Mouse (Mus musculus) liver, embryonic 14.5 days (tissue): ENCODE data around the gene Ace. TPM values are rescaled to one million over a fixed set of nuclear protein-coding genes. Genes with fewer than 3 reads are reported as not detected.

Source experiments
- ATAC-seq: fragments of 200-750 bp; cut with Nextera tagmentation; 2 replicates; pipeline ENCODE4 v1.8.0; 2017; ENCODE audit warnings: moderate number of reproducible peaks, mild to moderate bottlenecking, moderate library complexity; ENCODE audit not compliant: insufficient read depth
- DNase-seq, 3 experiments: peaks; one replicate each; pipeline ENCODE4 v3.0.0-alpha.2; 2012 to 2013; ENCODE audit warnings: low read depth in 3 of 3, low spot score in 3 of 3
- H3K27ac ChIP-seq: fragments of 300-500 bp; sonication (generic); 2 replicates; pipeline ENCODE4 v1.5.1; 2014; ENCODE audit warnings: moderate library complexity, mild to moderate bottlenecking, control low read depth, inconsistent platforms
- H3K27me3 ChIP-seq: fragments of 300-500 bp; sonication (generic); 2 replicates; pipeline ENCODE4 v1.6.1; 2014; ENCODE audit warnings: mild to moderate bottlenecking, low read length, moderate library complexity; ENCODE audit not compliant: control insufficient read depth, insufficient read depth
- H3K36me3 ChIP-seq: fragments of 300-500 bp; sonication (generic); replicated peaks from 2 replicates; pipeline ENCODE4 v1.6.1; 2014; ENCODE audit warnings: low read depth; ENCODE audit not compliant: control insufficient read depth, insufficient read depth
- H3K4me1 ChIP-seq, 2 experiments: fragments of 200-500 bp in 1 of 2; fragments of 300-500 bp in 1 of 2; sonication (generic) in 1 of 2; replicated peaks; 2 replicates each; pipeline ENCODE4 v1.6.1; 2012 to 2014; ENCODE audit warnings: antibody characterized with exemption in 1 of 2, inconsistent platforms in 1 of 2, low read length in 1 of 2; ENCODE audit not compliant: control insufficient read depth in 2 of 2, insufficient read depth in 2 of 2
- H3K4me2 ChIP-seq: fragments of 300-500 bp; sonication (generic); 2 replicates; pipeline ENCODE4 v1.6.1; 2014; ENCODE audit warnings: low read depth, mild to moderate bottlenecking, control low read depth, moderate library complexity
- H3K4me3 ChIP-seq, 2 experiments: fragments of 200-500 bp in 1 of 2; fragments of 300-500 bp in 1 of 2; sonication (generic) in 1 of 2; 2 replicates each; pipeline ENCODE4 v1.5.1; 2012 to 2014; ENCODE audit warnings: low read depth in 2 of 2, low read length in 2 of 2, mild to moderate bottlenecking in 2 of 2, control low read depth in 1 of 2, inconsistent platforms in 1 of 2, moderate library complexity in 1 of 2; ENCODE audit not compliant: insufficient read depth in 1 of 2
- H3K9ac ChIP-seq: fragments of 300-500 bp; sonication (generic); replicated peaks from 2 replicates; pipeline ENCODE4 v1.6.1; 2014; ENCODE audit warnings: mild to moderate bottlenecking, control low read depth, moderate library complexity
- H3K9me3 ChIP-seq: fragments of 300-500 bp; sonication (generic); 2 replicates; pipeline ENCODE4 v1.6.1; 2016; ENCODE audit warnings: low read length, mixed read lengths; ENCODE audit not compliant: control insufficient read depth
- CTCF ChIP-seq: IDR thresholded peaks from 2 replicates; pipeline ENCODE4 v1.5.1; 2016; ENCODE audit warnings: antibody characterized with exemption, low read depth, control low read depth
- EP300 ChIP-seq: IDR thresholded peaks from 2 replicates; pipeline ENCODE4 v1.6.1; 2016; ENCODE audit warnings: antibody characterized with exemption, low read depth
- WGBS: fragments of 180-500 bp; shearing (Covaris S2); extraction: QIAGEN DNeasy Blood & Tissue Kit; methylation state at CpG from one replicate; pipeline ENCODE4 v1.1.7; 2014; ENCODE audit not compliant: insufficient replicate concordance; 5-methylcytosine and 5-hydroxymethylcytosine counted together
- polyA plus RNA-seq, 2 experiments: library from polyadenylated mRNA; depleted of rRNA in 1 of 2; stranded (reverse) in 1 of 2; unstranded in 1 of 2; fragments of >200 nt; fragmentation: Nextera tagmentation in 1 of 2; extraction: Ambion mirVana in 1 of 2; gene quantifications; 2 replicates each; pipeline versions ENCODE4 v1.2.1 to v1.2.3; 2012 to 2014

Gene Ace
- polyA plus RNA-seq, 2 experiments = 0.07 TPM; not detected in 1

- Histone ChIP-seq H3K27me3 (no peaks in the 10 kb centered on the region; the same call in 1 of the 2 replicates), H3K9ac (no peak overlapping the region), H3K9me3 (no peaks in the 10 kb centered on the region), H3K36me3 (no peaks in the 10 kb centered on the region), H3K4me1 (peaks cover 0 to 2% of the 10 kb centered on the region in 2 experiments; a peak in 1 of 4 replicates), H3K27ac (no peak overlapping the region), H3K4me2 (no peak overlapping the region), H3K4me3 (no peak overlapping the region)
- TF ChIP-seq CTCF = no peak
- TF ChIP-seq EP300 = no peak
- DNase-seq (no peak), ATAC-seq (no peak)
- WGBS = 53% methylated on average over 6 of the region's 6 CpGs
These were observed 21.7 kb downstream of the Ace start for GRCm38 (mm10) chr11:105989446-105989845.

DNA sequence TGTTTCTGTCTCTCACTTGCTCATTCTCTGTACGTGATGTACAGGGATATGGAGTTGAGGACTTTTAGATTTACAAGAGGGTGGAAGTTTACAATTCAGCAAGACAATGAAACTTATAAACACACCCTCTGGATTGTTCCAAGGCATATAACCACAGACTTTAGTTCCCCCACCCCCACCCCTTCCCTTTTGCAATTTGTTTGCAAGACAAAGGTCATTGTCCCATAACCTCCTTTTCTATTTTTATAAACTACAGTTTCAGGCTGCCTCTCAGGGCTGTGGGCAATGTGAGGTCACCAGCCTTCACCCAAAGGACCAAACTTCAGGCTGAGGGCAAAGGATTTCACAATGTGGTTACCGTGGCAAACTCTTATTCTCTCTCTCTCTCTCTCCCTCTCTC lies 22.5 kb downstream of the Ace start:
- ATAC-seq = peak; percentile 52; the same call in 1 of the 2 replicates
- no peak overlapping the region for H3K27ac ChIP-seq

GRCm38 (mm10) chr11:105994375-105994774 lies 26.6 kb downstream of the Ace start, which contains the start of gene Ace3:
TSS of gene Ace3 (plus strand) at chr11:105994675.
- no peak within 1 kb of the TSS for H3K9ac ChIP-seq
- H3K27me3 ChIP-seq = no peaks in the 10 kb centered on the region; the same call in 1 of the 2 replicates
- no peak for ATAC-seq
- H3K4me2 ChIP-seq = no peak within 1 kb of the TSS
- H3K27ac ChIP-seq = no peak within 1 kb of the TSS
- no peak within 1 kb of the TSS for H3K4me3 ChIP-seq
- TF ChIP-seq CTCF (no peak), EP300 (no peak)
- no peak for DNase-seq
- no peaks in the 10 kb centered on the region for H3K9me3 ChIP-seq
- H3K4me1 ChIP-seq = peaks cover 0 to 2% of the 10 kb centered on the region in 2 experiments; a peak in 1 of 4 replicates
- no peaks in the 10 kb centered on the region for H3K36me3 ChIP-seq
- WGBS = 82% methylated on average over 3 of the region's 3 CpGs

More for the DNA sequence above, 22.5 kb downstream of the Ace start:
- Histone ChIP-seq H3K9me3 (no peaks in the 10 kb centered on the region), H3K27me3 (no peaks in the 10 kb centered on the region; the same call in 1 of the 2 replicates), H3K9ac (no peak overlapping the region), H3K4me1 (peaks cover 0 to 2% of the 10 kb centered on the region in 2 experiments; a peak in 1 of 4 replicates), H3K36me3 (no peaks in the 10 kb centered on the region), H3K4me2 (no peak overlapping the region), H3K4me3 (no peak overlapping the region)
- DNase-seq = peak in 2 of 3 experiments; percentile 11 to 13
- WGBS = 2% methylated on average over 2 of the region's 2 CpGs
- TF ChIP-seq CTCF = no peak
- no peak for TF ChIP-seq EP300

GRCm38 (mm10) chr11:106000062-106000461 lies 32.3 kb downstream of the Ace start:
- Histone ChIP-seq H3K4me2 (no peak overlapping the region), H3K36me3 (no peaks in the 10 kb centered on the region), H3K4me1 (no peaks in the 10 kb centered on the region), H3K4me3 (no peak overlapping the region), H3K27me3 (peaks cover 3% of the 10 kb centered on the region; the same call in 1 of the 2 replicates), H3K9me3 (no peaks in the 10 kb centered on the region), H3K27ac (no peak overlapping the region), H3K9ac (no peak overlapping the region)
- WGBS = 62% methylated on average over 6 of the region's 6 CpGs
- TF ChIP-seq EP300 (no peak), CTCF (no peak)
- no peak for DNase-seq
- ATAC-seq = no peak

DNA sequence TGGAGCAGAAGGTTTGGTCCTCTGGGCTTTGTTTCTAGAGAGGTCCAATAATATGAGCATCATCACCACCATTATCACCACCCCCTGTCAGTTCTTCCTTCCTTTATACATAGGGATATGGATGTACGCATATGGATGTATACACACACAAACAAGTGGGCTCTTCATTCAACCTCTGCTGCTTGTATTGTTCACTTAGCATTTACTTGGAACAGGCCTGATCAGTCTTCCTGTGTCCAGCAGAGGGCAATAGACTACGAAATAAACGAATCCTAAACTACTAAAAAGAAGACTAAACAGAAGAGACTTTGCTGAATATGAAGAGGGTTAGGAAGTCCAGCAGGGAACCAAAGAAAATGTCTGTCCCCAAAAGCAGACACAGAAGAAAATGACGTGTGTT lies 34.0 kb downstream of the Ace start:
- Histone ChIP-seq H3K27ac (no peak overlapping the region), H3K36me3 (no peaks in the 10 kb centered on the region), H3K4me1 (no peaks in the 10 kb centered on the region), H3K4me2 (no peak overlapping the region), H3K9me3 (no peaks in the 10 kb centered on the region), H3K4me3 (no peak overlapping the region), H3K9ac (no peak overlapping the region), H3K27me3 (peaks cover 3% of the 10 kb centered on the region; the same call in 1 of the 2 replicates)
- TF ChIP-seq CTCF (peak; percentile 54), EP300 (no peak)
- ATAC-seq (no peak), DNase-seq (no peak)
- WGBS = 30% methylated on average over 4 of the region's 4 CpGs
